Mouse (Mus musculus): ENCODE results near the gene Exosc5. TPM values are rescaled to one million over a fixed set of nuclear protein-coding genes. Genes with fewer than 3 reads are reported as not detected.

Exosc5 gene
- polyA plus RNA-seq, 1 experiment from 2014 or later = 63.8 TPM

DNA sequence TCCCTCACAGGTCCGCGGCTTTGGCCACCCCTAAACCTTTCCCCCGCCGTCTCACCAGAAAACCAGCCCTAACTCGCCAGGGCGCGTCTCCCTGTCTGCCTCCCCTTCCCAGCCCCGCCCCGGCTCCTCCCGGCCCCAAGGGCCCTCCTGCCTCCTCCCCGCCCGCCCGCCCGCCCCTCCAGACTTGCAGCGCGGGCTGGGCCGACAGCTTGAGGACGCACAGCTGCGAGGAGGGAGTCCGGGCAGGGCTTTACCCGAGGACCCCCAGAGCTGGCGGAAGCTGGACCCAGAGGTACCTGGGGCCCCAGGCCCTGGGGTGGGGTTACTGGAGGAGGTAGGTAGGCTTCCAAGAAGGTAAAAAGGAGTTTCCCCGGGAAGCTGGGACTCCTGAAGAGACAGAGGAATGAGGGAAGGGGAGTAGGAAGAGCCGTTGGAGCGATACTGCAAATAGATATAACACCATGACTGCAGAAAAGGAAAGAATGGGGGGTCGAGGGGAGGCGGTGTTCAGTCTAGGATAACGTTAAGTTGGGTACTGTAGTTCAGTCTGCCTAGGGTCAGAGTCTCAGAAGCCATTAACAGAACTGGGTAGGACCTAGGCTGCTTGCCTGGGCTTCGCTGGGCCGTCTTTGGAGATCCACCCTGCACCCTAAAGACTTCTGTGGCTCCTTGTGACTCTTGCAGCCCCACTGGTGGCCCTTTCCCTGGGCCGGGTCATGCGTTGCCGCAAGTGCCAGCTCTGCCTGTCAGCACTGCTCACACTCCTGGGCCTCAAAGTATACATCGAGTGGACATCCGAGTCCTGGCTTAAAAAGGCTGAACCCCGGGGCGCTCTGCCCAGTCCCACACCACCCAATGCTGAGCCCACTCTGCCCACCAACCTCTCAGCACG is 31.3 kb upstream of the Exosc5 start:
- peaks cover 19% of the 10 kb centered on the region for H3K36me3 ChIP-seq (ENCODE audit: control insufficient read depth, insufficient read depth, low read length)
- DNase-seq (ENCODE audit: low spot score) = peak; percentile 87
- H3K4me2 ChIP-seq (replicated peaks; ENCODE audit: low read depth) = peak overlapping the region; percentile 62
- H3K4me1 ChIP-seq (replicated peaks; ENCODE audit: control insufficient read depth, insufficient read depth) = no peaks in the 10 kb centered on the region
- peak overlapping the region; percentile 78 for H3K27ac ChIP-seq (replicated peaks)
- no peaks in the 10 kb centered on the region for H3K27me3 ChIP-seq (ENCODE audit: control insufficient read depth, insufficient read depth, low read length)
- peak; percentile 77 for ATAC-seq (ENCODE audit: low FRiP score, low TSS enrichment)
- no peaks in the 10 kb centered on the region for H3K9me3 ChIP-seq (ENCODE audit: control insufficient read depth, low read length)
- 12% methylated on average over 38 of the region's 38 CpGs for WGBS
- TF ChIP-seq EP300 (optimal IDR thresholded peaks at IDR 0.05) (peak; percentile 15), CTCF (IDR thresholded peaks at IDR 0.05; ENCODE audit: low read depth) (no peak)
- peak overlapping the region; percentile 59 for H3K9ac ChIP-seq (ENCODE audit: low read length)
- H3K4me3 ChIP-seq (ENCODE audit: low read depth, low read length) = peak overlapping the region; percentile 48

DNA sequence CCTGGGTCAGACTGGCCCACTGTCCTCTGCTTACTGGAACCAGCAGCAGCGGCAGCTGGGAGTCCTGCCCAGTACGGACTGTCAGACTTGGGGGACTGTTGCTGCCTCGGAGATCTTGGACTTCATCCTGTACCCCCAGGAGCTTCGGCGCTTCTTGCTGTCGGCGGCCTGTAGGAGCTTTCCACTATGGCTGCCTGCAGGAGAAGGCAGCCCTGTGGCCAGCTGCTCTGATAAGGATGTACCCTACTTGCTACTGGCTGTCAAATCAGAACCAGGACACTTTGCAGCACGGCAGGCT is 30.7 kb upstream of the Exosc5 start:
- H3K9ac ChIP-seq (ENCODE audit: low read length) = peak overlapping the region; percentile 59
- 47% methylated on average over 8 of the region's 8 CpGs for WGBS
- ATAC-seq (ENCODE audit: low FRiP score, low TSS enrichment) = no peak

GRCm38 (mm10) chr7:25632679-25633078 is 26.3 kb upstream of the Exosc5 start:
- ATAC-seq (ENCODE audit: low FRiP score, low TSS enrichment) = no peak
- DNase-seq (ENCODE audit: low spot score) = no peak
- TF ChIP-seq EP300 (optimal IDR thresholded peaks at IDR 0.05) (no peak), CTCF (IDR thresholded peaks at IDR 0.05; ENCODE audit: low read depth) (no peak)
- no peaks in the 10 kb centered on the region for H3K27me3 ChIP-seq (ENCODE audit: control insufficient read depth, insufficient read depth, low read length)
- no peak overlapping the region for H3K4me3 ChIP-seq (ENCODE audit: low read depth, low read length)
- H3K4me1 ChIP-seq (replicated peaks; ENCODE audit: control insufficient read depth, insufficient read depth) = no peaks in the 10 kb centered on the region
- WGBS = 83% methylated on average over 5 of the region's 5 CpGs
- H3K9me3 ChIP-seq (ENCODE audit: control insufficient read depth, low read length) = no peaks in the 10 kb centered on the region
- H3K36me3 ChIP-seq (ENCODE audit: control insufficient read depth, insufficient read depth, low read length) = peaks cover 29% of the 10 kb centered on the region
- no peak overlapping the region for H3K27ac ChIP-seq (replicated peaks)
- H3K9ac ChIP-seq (ENCODE audit: low read length) = no peak overlapping the region
- H3K4me2 ChIP-seq (replicated peaks; ENCODE audit: low read depth) = no peak overlapping the region

More for the DNA sequence above, 30.7 kb upstream of the Exosc5 start:
- peaks cover 24% of the 10 kb centered on the region for H3K36me3 ChIP-seq (ENCODE audit: control insufficient read depth, insufficient read depth, low read length)
- no peak overlapping the region for H3K27ac ChIP-seq (replicated peaks)
- no peak for TF ChIP-seq EP300 (optimal IDR thresholded peaks at IDR 0.05)
- TF ChIP-seq CTCF (IDR thresholded peaks at IDR 0.05; ENCODE audit: low read depth) = no peak
- no peaks in the 10 kb centered on the region for H3K9me3 ChIP-seq (ENCODE audit: control insufficient read depth, low read length)
- no peak for DNase-seq (ENCODE audit: low spot score)
- H3K4me2 ChIP-seq (replicated peaks; ENCODE audit: low read depth) = peak overlapping the region; percentile 62
- H3K4me3 ChIP-seq (ENCODE audit: low read depth, low read length) = peak overlapping the region; percentile 48
- no peaks in the 10 kb centered on the region for H3K27me3 ChIP-seq (ENCODE audit: control insufficient read depth, insufficient read depth, low read length)
- H3K4me1 ChIP-seq (replicated peaks; ENCODE audit: control insufficient read depth, insufficient read depth) = no peaks in the 10 kb centered on the region

DNA sequence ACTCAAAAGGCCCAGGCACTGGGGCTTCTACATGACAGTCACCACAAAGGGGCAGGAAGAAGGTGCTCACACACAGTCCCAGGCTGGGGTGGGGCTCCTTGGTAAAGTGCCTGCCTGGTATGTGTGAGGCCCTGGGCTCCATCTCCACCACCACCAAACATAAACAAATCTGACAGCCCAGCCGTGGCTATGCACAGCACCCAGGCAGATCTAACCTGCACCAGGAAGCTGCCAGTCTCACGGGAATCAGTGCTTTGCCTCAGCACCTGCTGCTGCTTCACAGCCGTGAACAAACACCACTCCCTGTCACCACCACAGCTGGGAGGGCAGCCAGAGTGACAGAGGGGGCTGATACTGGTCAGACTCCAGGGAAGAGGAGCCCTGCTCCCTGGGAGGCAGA is 22.6 kb upstream of the Exosc5 start:
- Histone ChIP-seq H3K4me1 (replicated peaks; ENCODE audit: control insufficient read depth, insufficient read depth) (no peaks in the 10 kb centered on the region), H3K36me3 (ENCODE audit: control insufficient read depth, insufficient read depth, low read length) (peaks cover 22% of the 10 kb centered on the region), H3K9ac (ENCODE audit: low read length) (no peak overlapping the region), H3K4me2 (replicated peaks; ENCODE audit: low read depth) (no peak overlapping the region), H3K27ac (replicated peaks) (no peak overlapping the region), H3K9me3 (ENCODE audit: control insufficient read depth, low read length) (no peaks in the 10 kb centered on the region), H3K27me3 (ENCODE audit: control insufficient read depth, insufficient read depth, low read length) (no peaks in the 10 kb centered on the region), H3K4me3 (ENCODE audit: low read depth, low read length) (no peak overlapping the region)
- DNase-seq (ENCODE audit: low spot score) (no peak), ATAC-seq (ENCODE audit: low FRiP score, low TSS enrichment) (no peak)
- TF ChIP-seq CTCF (IDR thresholded peaks at IDR 0.05; ENCODE audit: low read depth) (no peak), EP300 (optimal IDR thresholded peaks at IDR 0.05) (no peak)
- WGBS = 27% methylated on average over 3 of the region's 3 CpGs

- TF ChIP-seq CTCF (IDR thresholded peaks at IDR 0.05; ENCODE audit: low read depth) (no peak), EP300 (optimal IDR thresholded peaks at IDR 0.05) (no peak)
- ATAC-seq (ENCODE audit: low FRiP score, low TSS enrichment) (no peak), DNase-seq (ENCODE audit: low spot score) (no peak)
- no peak overlapping the region for H3K27ac ChIP-seq (replicated peaks)
- no peak overlapping the region for H3K4me3 ChIP-seq (ENCODE audit: low read depth, low read length)
- H3K36me3 ChIP-seq (ENCODE audit: control insufficient read depth, insufficient read depth, low read length) = peaks cover 21% of the 10 kb centered on the region
- H3K4me1 ChIP-seq (replicated peaks; ENCODE audit: control insufficient read depth, insufficient read depth) = no peaks in the 10 kb centered on the region
- no peaks in the 10 kb centered on the region for H3K9me3 ChIP-seq (ENCODE audit: control insufficient read depth, low read length)
- no peaks in the 10 kb centered on the region for H3K27me3 ChIP-seq (ENCODE audit: control insufficient read depth, insufficient read depth, low read length)
- WGBS = 88% methylated on average over 5 of the region's 5 CpGs
- H3K4me2 ChIP-seq (replicated peaks; ENCODE audit: low read depth) = no peak overlapping the region
- no peak overlapping the region for H3K9ac ChIP-seq (ENCODE audit: low read length)
These were observed 21.9 kb upstream of the Exosc5 start for GRCm38 (mm10) chr7:25637099-25637498.

DNA sequence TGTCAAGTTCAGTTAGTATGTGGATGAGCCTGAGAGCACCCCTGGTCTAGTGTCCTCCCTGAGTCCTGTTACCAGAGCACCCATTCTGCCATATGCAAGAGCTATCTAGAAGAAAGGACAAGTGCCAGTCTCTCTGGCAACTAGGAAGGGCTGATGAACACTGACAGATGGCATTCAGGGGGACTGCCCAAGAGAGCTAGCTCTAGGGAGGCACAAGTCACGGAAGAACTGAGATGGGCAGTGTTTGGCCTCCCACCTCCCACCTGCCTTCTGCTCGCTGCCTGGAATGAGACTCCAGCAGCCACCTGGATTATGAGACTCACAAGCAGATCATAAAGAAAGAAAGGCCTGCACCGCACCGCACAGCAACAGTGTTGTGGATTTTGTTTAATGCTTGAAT is 19.2 kb upstream of the Exosc5 start:
- Histone ChIP-seq H3K4me1 (replicated peaks; ENCODE audit: control insufficient read depth, insufficient read depth) (no peaks in the 10 kb centered on the region), H3K4me3 (ENCODE audit: low read depth, low read length) (no peak overlapping the region), H3K9me3 (ENCODE audit: control insufficient read depth, low read length) (no peaks in the 10 kb centered on the region), H3K4me2 (replicated peaks; ENCODE audit: low read depth) (no peak overlapping the region), H3K27ac (replicated peaks) (no peak overlapping the region), H3K9ac (ENCODE audit: low read length) (no peak overlapping the region), H3K36me3 (ENCODE audit: control insufficient read depth, insufficient read depth, low read length) (peaks cover 12% of the 10 kb centered on the region), H3K27me3 (ENCODE audit: control insufficient read depth, insufficient read depth, low read length) (no peaks in the 10 kb centered on the region)
- 96% methylated on average over 4 of the region's 4 CpGs for WGBS
- DNase-seq (ENCODE audit: low spot score) (no peak), ATAC-seq (ENCODE audit: low FRiP score, low TSS enrichment) (no peak)
- no peak for TF ChIP-seq EP300 (optimal IDR thresholded peaks at IDR 0.05)
- no peak for TF ChIP-seq CTCF (IDR thresholded peaks at IDR 0.05; ENCODE audit: low read depth)
